Mouse (Mus musculus) monocyte, adult 2 months (primary cell): ENCODE measurements around the gene Olfr612.
"Not testable (repeated sequence)": the region's sequence is repeated elsewhere in the genome, so short reads cannot be mapped to it uniquely, and the experiment has no call there.

Experiments used
- DNase-seq, 2 experiments: peaks; one replicate each; pipeline ENCODE4 v3.0.0; 2022; ENCODE audit warnings: low spot score in 2 of 2, low read depth in 1 of 2

The Olfr612 gene

GRCm38 (mm10) chr7:103542617-103543016, at the start of gene Olfr612:
Gene Olfr612, minus strand, starts transcription at chr7:103542717.
- DNase-seq = not testable (repeated sequence)

GRCm38 (mm10) chr7:103589803-103590202, 47.3 kb upstream of the Olfr612 start, which contains the start of gene Olfr618:
Gene Olfr618, plus strand, starts transcription at chr7:103590103.
- DNase-seq = no peak

GRCm38 (mm10) chr7:103572761-103573160, 30.2 kb upstream of the Olfr612 start, which contains the start of gene Olfr617:
Gene Olfr617, plus strand, starts transcription at chr7:103573061.
- no peak for DNase-seq

GRCm38 (mm10) chr7:103569043-103569442, 26.5 kb upstream of the Olfr612 start, which contains the start of gene Olfr616:
Gene Olfr616, minus strand, starts transcription at chr7:103569143.
- no peak for DNase-seq

GRCm38 (mm10) chr7:103555779-103556178, 13.3 kb upstream of the Olfr612 start, which contains the start of gene Olfr615:
Gene Olfr615, plus strand, starts transcription at chr7:103556079.
- DNase-seq = no peak

- DNase-seq = no peak
These were observed 5.3 kb upstream of the Olfr612 start, which contains the start of gene Olfr613 for GRCm38 (mm10) chr7:103547774-103548173. Gene Olfr613, plus strand, starts transcription at chr7:103548074.

GRCm38 (mm10) chr7:103520746-103521145, 21.8 kb downstream of the Olfr612 start, which contains the start of gene Olfr611:
Gene Olfr611, minus strand, starts transcription at chr7:103520846.
- DNase-seq = not testable (repeated sequence)

GRCm38 (mm10) chr7:103512022-103512421, 30.5 kb downstream of the Olfr612 start, which contains the start of gene Olfr610:
Gene Olfr610, minus strand, starts transcription at chr7:103512122.
- DNase-seq = no peak

- DNase-seq = no peak
These were observed 44.6 kb downstream of the Olfr612 start, which contains the start of gene Olfr609 for GRCm38 (mm10) chr7:103497962-103498361. Gene Olfr609, minus strand, starts transcription at chr7:103498062.
